Mouse (Mus musculus): ENCODE results near the gene Slc25a39. TPM values are rescaled to one million over a fixed set of nuclear protein-coding genes. Genes with fewer than 3 reads are reported as not detected.

The Slc25a39 gene
- 2.3 TPM for polyA plus RNA-seq (2014; fragmentation: Illumina TruSeq; extraction: RNeasy Lipid Tissue Mini Kit (QIAGEN cat#74804))

DNA sequence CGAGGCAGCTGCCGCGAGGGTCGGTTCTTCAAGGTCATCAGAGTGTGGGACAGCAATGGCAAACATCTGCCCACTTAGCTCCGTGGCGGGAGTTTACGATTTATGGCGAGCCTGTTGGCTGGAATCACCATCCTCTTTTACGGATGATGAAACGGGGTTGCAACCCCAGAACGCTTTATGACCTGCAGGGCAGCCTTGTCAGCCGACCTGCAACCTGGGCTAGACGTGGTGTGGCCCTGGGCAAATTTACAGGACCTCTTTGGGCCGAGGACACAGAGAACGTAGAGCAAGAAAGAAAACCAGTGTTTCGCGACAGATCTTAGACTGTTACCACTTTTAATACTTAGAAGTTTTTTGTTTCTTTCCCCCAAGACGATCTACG lies at the start of gene Slc25a39:
Slc25a39 (minus strand) TSS at position 113 of the 382 bp plus-strand sequence.

DNA sequence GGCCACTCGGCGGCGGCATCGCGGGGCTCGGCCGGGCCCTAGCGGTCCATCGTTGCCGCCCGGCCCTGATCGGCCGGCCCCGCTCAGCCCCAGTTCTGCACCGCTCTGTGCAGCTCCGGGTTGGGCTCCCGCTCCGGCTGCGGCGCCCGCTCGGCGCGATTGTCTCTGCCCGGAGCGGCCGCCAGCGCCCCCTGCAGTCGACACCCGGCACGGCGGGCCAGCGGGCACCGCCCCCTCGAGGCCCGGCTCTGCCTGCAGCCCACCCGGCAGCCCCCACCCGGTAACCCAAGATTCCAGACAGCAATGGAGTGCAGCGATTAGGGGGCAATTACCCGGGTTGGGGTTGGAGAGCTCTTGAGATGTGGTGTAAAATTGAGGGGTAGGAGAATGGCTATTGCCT lies 39.8 kb upstream of the Slc25a39 start, which contains the start of gene Fam171a2:
Fam171a2 (minus strand) TSS at position 186 of the 400 bp plus-strand sequence.

DNA sequence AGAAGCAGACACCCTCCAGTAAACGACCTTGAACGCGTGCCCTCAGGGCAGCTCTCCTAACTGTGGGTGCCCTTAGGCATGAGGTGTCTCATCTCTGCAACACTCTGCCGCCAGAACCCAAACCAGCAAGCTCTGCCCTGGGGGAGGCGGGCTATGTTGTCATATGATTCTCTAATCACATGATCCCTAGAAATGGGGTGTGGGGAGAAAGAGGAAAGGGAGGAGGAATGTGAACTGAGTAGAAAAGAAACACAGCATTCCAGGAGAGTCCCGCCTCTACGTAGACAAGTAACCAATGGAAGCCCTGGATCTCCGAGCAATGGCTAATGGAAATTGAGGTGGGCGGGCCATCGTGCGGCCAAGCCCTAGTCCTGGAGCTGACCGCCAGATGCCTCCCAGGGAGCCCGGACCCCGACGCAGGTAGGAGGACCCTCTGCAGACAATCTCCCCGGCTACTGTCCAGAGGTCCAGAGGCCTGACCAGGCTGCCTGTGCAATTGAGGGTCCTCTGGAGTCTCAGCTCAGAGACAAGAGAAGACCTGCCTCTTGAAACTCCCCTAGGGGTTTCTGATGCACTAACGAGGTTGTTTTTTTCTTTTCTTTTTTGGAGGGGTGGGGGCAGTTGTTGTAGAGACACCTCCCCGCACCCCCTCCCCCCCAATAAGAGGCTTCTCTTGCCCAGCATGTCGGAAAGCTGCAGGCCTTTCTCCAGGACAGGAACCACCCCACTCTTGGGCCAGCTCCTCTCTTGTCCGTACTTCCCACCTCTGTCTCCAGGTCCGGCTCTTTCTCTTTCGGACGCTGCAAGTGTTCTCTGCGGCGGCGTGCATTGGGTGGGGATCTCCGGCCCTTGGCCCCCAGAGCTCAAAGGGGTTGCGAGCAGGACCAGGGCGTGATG lies 22.6 kb upstream of the Slc25a39 start, which contains the start of gene Grn:
Grn (plus strand) TSS at position 195 of the 897 bp plus-strand sequence.

DNA sequence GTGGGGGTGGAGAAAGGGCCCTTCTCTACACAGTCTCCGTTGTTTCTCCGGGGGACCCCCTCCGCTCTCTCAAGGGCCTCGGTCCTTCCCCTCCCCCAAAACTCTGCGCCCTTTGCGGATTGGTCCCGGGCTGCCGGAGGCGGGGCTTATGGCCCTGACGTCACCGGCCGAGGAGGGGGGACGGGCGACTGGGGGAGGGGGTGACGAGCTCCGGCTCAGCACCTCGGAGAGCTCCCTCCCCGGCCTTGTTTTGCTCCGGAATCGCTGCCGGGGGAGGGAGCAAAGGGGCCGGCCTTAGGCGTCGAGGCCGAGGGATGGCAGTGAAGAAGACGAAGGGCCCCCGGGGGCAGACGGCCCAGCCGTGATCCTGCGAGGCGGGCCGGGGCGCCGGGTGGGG lies 14.5 kb downstream of the Slc25a39 start, which contains the start of gene Rundc3a:
Rundc3a (plus strand) TSS at position 166 of the 397 bp plus-strand sequence.

DNA sequence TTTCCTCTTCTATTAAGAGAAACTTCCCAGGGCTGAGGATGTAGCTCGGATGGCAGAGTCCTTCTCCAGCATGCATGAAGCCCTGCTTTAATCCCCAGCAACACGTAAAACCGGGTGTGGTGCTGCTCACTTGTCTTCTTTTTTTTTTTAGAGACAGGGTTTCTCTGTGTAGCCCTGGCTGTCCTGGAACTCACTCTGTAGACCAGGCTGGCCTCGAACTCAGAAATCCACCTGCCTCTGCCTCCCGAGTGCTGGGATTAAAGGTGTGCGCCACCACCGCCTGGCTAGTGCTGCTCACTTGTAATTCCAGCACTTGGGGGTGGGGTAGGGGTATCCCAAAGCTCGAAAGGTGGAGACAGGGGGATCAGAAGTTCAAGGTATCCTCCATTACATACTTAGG lies 41.6 kb downstream of the Slc25a39 start, which contains the start of gene Slc4a1:
Slc4a1 (minus strand) TSS at position 101 of the 400 bp plus-strand sequence.

Other genes starting within 250 kb of the Slc25a39 start
- gene Lsm12, start 222.7 kb downstream of the Slc25a39 start, polyA plus RNA-seq (2014; fragmentation: Illumina TruSeq; extraction: RNeasy Lipid Tissue Mini Kit (QIAGEN cat#74804)), result 73.6 TPM
- gene G6pc3, start 218.3 kb downstream of the Slc25a39 start, polyA plus RNA-seq (2014; fragmentation: Illumina TruSeq; extraction: RNeasy Lipid Tissue Mini Kit (QIAGEN cat#74804)), result 0.71 TPM
- gene Hdac5, start 177.8 kb downstream of the Slc25a39 start, polyA plus RNA-seq (2014; fragmentation: Illumina TruSeq; extraction: RNeasy Lipid Tissue Mini Kit (QIAGEN cat#74804)), result 1.00 TPM
- not detected for gene BC030867, start 159.1 kb downstream of the Slc25a39 start, polyA plus RNA-seq (2014; fragmentation: Illumina TruSeq; extraction: RNeasy Lipid Tissue Mini Kit (QIAGEN cat#74804))
- gene Asb16, start 139.2 kb downstream of the Slc25a39 start, polyA plus RNA-seq (2014; fragmentation: Illumina TruSeq; extraction: RNeasy Lipid Tissue Mini Kit (QIAGEN cat#74804)), result not detected
- 3.6 TPM for gene Tmub2, start 123.0 kb downstream of the Slc25a39 start, polyA plus RNA-seq (2014; fragmentation: Illumina TruSeq; extraction: RNeasy Lipid Tissue Mini Kit (QIAGEN cat#74804))
- gene Atxn7l3, start 111.3 kb downstream of the Slc25a39 start, polyA plus RNA-seq (2014; fragmentation: Illumina TruSeq; extraction: RNeasy Lipid Tissue Mini Kit (QIAGEN cat#74804)), result 8.8 TPM
- gene Ubtf, start 88.2 kb downstream of the Slc25a39 start, polyA plus RNA-seq (2014; fragmentation: Illumina TruSeq; extraction: RNeasy Lipid Tissue Mini Kit (QIAGEN cat#74804)), result 54.4 TPM
- not detected for gene Slc4a1, start 41.7 kb downstream of the Slc25a39 start, polyA plus RNA-seq (2014; fragmentation: Illumina TruSeq; extraction: RNeasy Lipid Tissue Mini Kit (QIAGEN cat#74804))
- not detected for gene Rundc3a, start 14.5 kb downstream of the Slc25a39 start, polyA plus RNA-seq (2014; fragmentation: Illumina TruSeq; extraction: RNeasy Lipid Tissue Mini Kit (QIAGEN cat#74804))
- 10.5 TPM for gene Grn, start 22.4 kb upstream of the Slc25a39 start, polyA plus RNA-seq (2014; fragmentation: Illumina TruSeq; extraction: RNeasy Lipid Tissue Mini Kit (QIAGEN cat#74804))
- gene Fam171a2, start 39.7 kb upstream of the Slc25a39 start, polyA plus RNA-seq (2014; fragmentation: Illumina TruSeq; extraction: RNeasy Lipid Tissue Mini Kit (QIAGEN cat#74804)), result not detected
- gene Itga2b, start 62.2 kb upstream of the Slc25a39 start, polyA plus RNA-seq (2014; fragmentation: Illumina TruSeq; extraction: RNeasy Lipid Tissue Mini Kit (QIAGEN cat#74804)), result not detected
- gene Gpatch8, start 148.4 kb upstream of the Slc25a39 start, polyA plus RNA-seq (2014; fragmentation: Illumina TruSeq; extraction: RNeasy Lipid Tissue Mini Kit (QIAGEN cat#74804)), result 27.2 TPM
- gene Gm11627, start 171.5 kb upstream of the Slc25a39 start, polyA plus RNA-seq (2014; fragmentation: Illumina TruSeq; extraction: RNeasy Lipid Tissue Mini Kit (QIAGEN cat#74804)), result 3.2 TPM
- gene Fzd2, start 196.4 kb upstream of the Slc25a39 start, polyA plus RNA-seq (2014; fragmentation: Illumina TruSeq; extraction: RNeasy Lipid Tissue Mini Kit (QIAGEN cat#74804)), result 7.6 TPM

Data from ovary, adult 10 weeks (tissue).